Mouse (Mus musculus): ENCODE measurements around the gene Fstl4. TPM values are rescaled to one million over a fixed set of nuclear protein-coding genes. Genes with fewer than 3 reads are reported as not detected.
A peak's percentile ranks its signal among the peaks of the same experiment; 100 is the strongest.

Gene Fstl4
- polyA plus RNA-seq (2014; fragmentation: Nextera tagmentation; extraction: Ambion mirVana) = 0.10 and 0.49 TPM in 2 replicates

- Histone ChIP-seq H3K4me2 (ENCODE audit: low read depth, severe bottlenecking) (peak within 1 kb of the TSS; percentile 95), H3K4me3 (ENCODE audit: low read depth, low read length) (peak within 1 kb of the TSS; percentile 49), H3K36me3 (ENCODE audit: control insufficient read depth, insufficient read depth, low read length) (no peaks in the 10 kb centered on the region), H3K9me3 (ENCODE audit: control insufficient read depth, low read length) (no peaks in the 10 kb centered on the region), H3K4me1 (ENCODE audit: control insufficient read depth, insufficient read depth, low read length) (peaks cover 12% of the 10 kb centered on the region; the same call in 1 of the 2 replicates), H3K27ac (replicated peaks; ENCODE audit: low read depth, low read length) (no peak within 1 kb of the TSS), H3K27me3 (ENCODE audit: control insufficient read depth, insufficient read depth, low read length) (peaks cover 43% of the 10 kb centered on the region), H3K9ac (ENCODE audit: low read length) (0 out of 2 replicates have a peak within 1 kb of the TSS, but pooled peaks have one; percentile 37)
- DNase-seq (ENCODE audit: low spot score) (no peak), ATAC-seq (ENCODE audit: insufficient number of reproducible peaks, low FRiP score, low TSS enrichment, low read depth) (no peak)
- WGBS = 0% methylated on average over 29 of the region's 48 CpGs
Observed at GRCm38 (mm10) chr11:52764461-52764893, at the start of gene Fstl4. TSS of gene Fstl4 (plus strand) at chr11:52764634.

- Histone ChIP-seq H3K4me1 (ENCODE audit: control insufficient read depth, insufficient read depth, low read length) (no peaks in the 10 kb centered on the region), H3K27ac (replicated peaks; ENCODE audit: low read depth, low read length) (no peak overlapping the region), H3K36me3 (ENCODE audit: control insufficient read depth, insufficient read depth, low read length) (no peaks in the 10 kb centered on the region), H3K9ac (ENCODE audit: low read length) (no peak overlapping the region), H3K9me3 (ENCODE audit: control insufficient read depth, low read length) (no peaks in the 10 kb centered on the region), H3K4me3 (ENCODE audit: low read depth, low read length) (no peak overlapping the region), H3K27me3 (ENCODE audit: control insufficient read depth, insufficient read depth, low read length) (no peaks in the 10 kb centered on the region), H3K4me2 (ENCODE audit: low read depth, severe bottlenecking) (no peak overlapping the region)
- no peak for DNase-seq (ENCODE audit: low spot score)
- WGBS = 63% methylated on average over 1 of the region's 1 CpGs
- ATAC-seq (ENCODE audit: insufficient number of reproducible peaks, low FRiP score, low TSS enrichment, low read depth) = no peak
Observed at GRCm38 (mm10) chr11:52718570-52718969, 45.9 kb upstream of the Fstl4 start.

- Histone ChIP-seq H3K9ac (ENCODE audit: low read length) (no peak overlapping the region), H3K27ac (replicated peaks; ENCODE audit: low read depth, low read length) (no peak overlapping the region), H3K4me3 (ENCODE audit: low read depth, low read length) (no peak overlapping the region), H3K27me3 (ENCODE audit: control insufficient read depth, insufficient read depth, low read length) (no peaks in the 10 kb centered on the region), H3K4me1 (ENCODE audit: control insufficient read depth, insufficient read depth, low read length) (no peaks in the 10 kb centered on the region), H3K36me3 (ENCODE audit: control insufficient read depth, insufficient read depth, low read length) (no peaks in the 10 kb centered on the region), H3K9me3 (ENCODE audit: control insufficient read depth, low read length) (no peaks in the 10 kb centered on the region), H3K4me2 (ENCODE audit: low read depth, severe bottlenecking) (no peak overlapping the region)
- 62% methylated on average over 6 of the region's 6 CpGs for WGBS
- ATAC-seq (ENCODE audit: insufficient number of reproducible peaks, low FRiP score, low TSS enrichment, low read depth) = no peak
- no peak for DNase-seq (ENCODE audit: low spot score)
Observed at GRCm38 (mm10) chr11:52721087-52721486, 43.3 kb upstream of the Fstl4 start.

GRCm38 (mm10) chr11:52722706-52723105 lies 41.7 kb upstream of the Fstl4 start:
- Histone ChIP-seq H3K4me1 (ENCODE audit: control insufficient read depth, insufficient read depth, low read length) (no peaks in the 10 kb centered on the region), H3K4me3 (ENCODE audit: low read depth, low read length) (no peak overlapping the region), H3K9ac (ENCODE audit: low read length) (no peak overlapping the region), H3K9me3 (ENCODE audit: control insufficient read depth, low read length) (no peaks in the 10 kb centered on the region), H3K4me2 (ENCODE audit: low read depth, severe bottlenecking) (no peak overlapping the region), H3K36me3 (ENCODE audit: control insufficient read depth, insufficient read depth, low read length) (no peaks in the 10 kb centered on the region), H3K27ac (replicated peaks; ENCODE audit: low read depth, low read length) (no peak overlapping the region), H3K27me3 (ENCODE audit: control insufficient read depth, insufficient read depth, low read length) (no peaks in the 10 kb centered on the region)
- 87% methylated on average over 4 of the region's 4 CpGs for WGBS
- ATAC-seq (ENCODE audit: insufficient number of reproducible peaks, low FRiP score, low TSS enrichment, low read depth) (no peak), DNase-seq (ENCODE audit: low spot score) (no peak)

GRCm38 (mm10) chr11:52726001-52726400 lies 38.4 kb upstream of the Fstl4 start:
- ATAC-seq (ENCODE audit: insufficient number of reproducible peaks, low FRiP score, low TSS enrichment, low read depth) = no peak
- Histone ChIP-seq H3K4me3 (ENCODE audit: low read depth, low read length) (no peak overlapping the region), H3K4me1 (ENCODE audit: control insufficient read depth, insufficient read depth, low read length) (no peaks in the 10 kb centered on the region), H3K4me2 (ENCODE audit: low read depth, severe bottlenecking) (no peak overlapping the region), H3K9ac (ENCODE audit: low read length) (no peak overlapping the region), H3K27me3 (ENCODE audit: control insufficient read depth, insufficient read depth, low read length) (no peaks in the 10 kb centered on the region), H3K9me3 (ENCODE audit: control insufficient read depth, low read length) (no peaks in the 10 kb centered on the region), H3K36me3 (ENCODE audit: control insufficient read depth, insufficient read depth, low read length) (no peaks in the 10 kb centered on the region), H3K27ac (replicated peaks; ENCODE audit: low read depth, low read length) (no peak overlapping the region)
- 98% methylated on average over 1 of the region's 1 CpGs for WGBS
- DNase-seq (ENCODE audit: low spot score) = no peak

- H3K9ac ChIP-seq (ENCODE audit: low read length) = no peak overlapping the region
- H3K9me3 ChIP-seq (ENCODE audit: control insufficient read depth, low read length) = no peaks in the 10 kb centered on the region
- no peak overlapping the region for H3K4me2 ChIP-seq (ENCODE audit: low read depth, severe bottlenecking)
- no peaks in the 10 kb centered on the region for H3K36me3 ChIP-seq (ENCODE audit: control insufficient read depth, insufficient read depth, low read length)
- WGBS = 91% methylated on average over 15 of the region's 15 CpGs
- no peak overlapping the region for H3K27ac ChIP-seq (replicated peaks; ENCODE audit: low read depth, low read length)
- no peaks in the 10 kb centered on the region for H3K4me1 ChIP-seq (ENCODE audit: control insufficient read depth, insufficient read depth, low read length)
- no peaks in the 10 kb centered on the region for H3K27me3 ChIP-seq (ENCODE audit: control insufficient read depth, insufficient read depth, low read length)
- no peak overlapping the region for H3K4me3 ChIP-seq (ENCODE audit: low read depth, low read length)
- no peak for ATAC-seq (ENCODE audit: insufficient number of reproducible peaks, low FRiP score, low TSS enrichment, low read depth)
- DNase-seq (ENCODE audit: low spot score) = no peak
Observed at GRCm38 (mm10) chr11:52728479-52728878, 36.0 kb upstream of the Fstl4 start.

- no peak overlapping the region for H3K4me2 ChIP-seq (ENCODE audit: low read depth, severe bottlenecking)
- 90% methylated on average over 5 of the region's 5 CpGs for WGBS
- H3K4me3 ChIP-seq (ENCODE audit: low read depth, low read length) = no peak overlapping the region
- DNase-seq (ENCODE audit: low spot score) = no peak
- no peaks in the 10 kb centered on the region for H3K9me3 ChIP-seq (ENCODE audit: control insufficient read depth, low read length)
- no peak for ATAC-seq (ENCODE audit: insufficient number of reproducible peaks, low FRiP score, low TSS enrichment, low read depth)
- no peak overlapping the region for H3K9ac ChIP-seq (ENCODE audit: low read length)
- no peaks in the 10 kb centered on the region for H3K4me1 ChIP-seq (ENCODE audit: control insufficient read depth, insufficient read depth, low read length)
- H3K27ac ChIP-seq (replicated peaks; ENCODE audit: low read depth, low read length) = no peak overlapping the region
- H3K36me3 ChIP-seq (ENCODE audit: control insufficient read depth, insufficient read depth, low read length) = no peaks in the 10 kb centered on the region
- no peaks in the 10 kb centered on the region for H3K27me3 ChIP-seq (ENCODE audit: control insufficient read depth, insufficient read depth, low read length)
Observed at GRCm38 (mm10) chr11:52729890-52730289, 34.5 kb upstream of the Fstl4 start.

GRCm38 (mm10) chr11:52731979-52732378 lies 32.5 kb upstream of the Fstl4 start:
- WGBS = 52% methylated on average over 8 of the region's 8 CpGs
- Histone ChIP-seq H3K9ac (ENCODE audit: low read length) (no peak overlapping the region), H3K4me1 (ENCODE audit: control insufficient read depth, insufficient read depth, low read length) (no peaks in the 10 kb centered on the region), H3K27me3 (ENCODE audit: control insufficient read depth, insufficient read depth, low read length) (no peaks in the 10 kb centered on the region), H3K36me3 (ENCODE audit: control insufficient read depth, insufficient read depth, low read length) (no peaks in the 10 kb centered on the region), H3K4me3 (ENCODE audit: low read depth, low read length) (no peak overlapping the region), H3K27ac (replicated peaks; ENCODE audit: low read depth, low read length) (no peak overlapping the region), H3K4me2 (ENCODE audit: low read depth, severe bottlenecking) (no peak overlapping the region), H3K9me3 (ENCODE audit: control insufficient read depth, low read length) (no peaks in the 10 kb centered on the region)
- ATAC-seq (ENCODE audit: insufficient number of reproducible peaks, low FRiP score, low TSS enrichment, low read depth) (no peak), DNase-seq (ENCODE audit: low spot score) (peak; percentile 24)

- Histone ChIP-seq H3K4me1 (ENCODE audit: control insufficient read depth, insufficient read depth, low read length) (no peaks in the 10 kb centered on the region), H3K4me3 (ENCODE audit: low read depth, low read length) (no peak overlapping the region), H3K4me2 (ENCODE audit: low read depth, severe bottlenecking) (no peak overlapping the region), H3K27me3 (ENCODE audit: control insufficient read depth, insufficient read depth, low read length) (no peaks in the 10 kb centered on the region), H3K9me3 (ENCODE audit: control insufficient read depth, low read length) (no peaks in the 10 kb centered on the region), H3K9ac (ENCODE audit: low read length) (no peak overlapping the region), H3K36me3 (ENCODE audit: control insufficient read depth, insufficient read depth, low read length) (no peaks in the 10 kb centered on the region), H3K27ac (replicated peaks; ENCODE audit: low read depth, low read length) (no peak overlapping the region)
- 86% methylated on average over 6 of the region's 6 CpGs for WGBS
- DNase-seq (ENCODE audit: low spot score) (no peak), ATAC-seq (ENCODE audit: insufficient number of reproducible peaks, low FRiP score, low TSS enrichment, low read depth) (no peak)
Observed at GRCm38 (mm10) chr11:52734493-52735195, 29.8 kb upstream of the Fstl4 start.

All from limb, embryonic 11.5 days (tissue).